11 mouse cellular contexts compared by ENCODE assay signal in the genomic region with DNA sequence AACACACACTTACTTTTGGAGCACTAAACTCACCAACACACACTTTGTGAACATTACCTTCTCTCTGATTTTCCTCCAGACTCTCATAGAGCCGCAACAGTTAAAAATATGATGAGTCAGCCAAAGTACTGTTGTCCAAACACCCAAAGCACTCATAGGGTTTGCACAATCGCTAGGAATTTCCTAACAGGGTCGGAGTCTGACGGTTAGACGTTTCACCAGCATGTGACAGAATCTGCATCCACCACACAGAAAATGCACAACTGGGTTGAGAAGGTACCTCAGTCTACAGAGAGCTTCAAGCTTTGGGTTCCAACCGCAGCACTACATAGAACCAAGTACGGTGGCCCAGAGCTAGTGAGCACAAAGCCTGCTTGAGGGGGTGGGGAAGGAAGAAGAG.
A peak's percentile ranks its signal among the peaks of the same experiment; 100 is the strongest.
DNase-seq lines count a peak whose midpoint lies in the region; ATAC-seq and TF ChIP-seq lines count a peak whose summit lies in the region.
"Had no signal": no experiment of that assay in that cellular context is flagged by ENCODE, and none has a peak within 500 bp of the region (broad histone marks: within the 10 kb centered on the region; RNA-seq: fewer than 3 reads in every experiment).

No protein-coding gene starts in this region.

- peak; percentile 71 for TF ChIP-seq EP300 in liver, postnatal 0 days (IDR thresholded peaks at IDR 0.05; ENCODE audit: low read depth)

- no peak overlapping the region for H3K4me2 ChIP-seq in liver, postnatal 0 days (ENCODE audit: low read depth, low read length)
- H3K4me2 ChIP-seq in midbrain, embryonic 15.5 days: no peak overlapping the region

- H3K27ac ChIP-seq in bone marrow macrophage, adult 2 months (ENCODE audit: insufficient read depth, low read depth, low read length): peak overlapping the region; percentile 100
- peak overlapping the region; percentile 13 for H3K27ac ChIP-seq in liver, postnatal 0 days (ENCODE audit: low read depth)
- no peak overlapping the region for H3K27ac ChIP-seq in midbrain, embryonic 15.5 days

- no peak for TF ChIP-seq POLR2A in bone marrow macrophage, adult 2 months (IDR thresholded peaks at IDR 0.05; ENCODE audit: borderline replicate concordance, low read depth, low read length)

- no peaks in the 10 kb centered on the region for H3K9me3 ChIP-seq in liver, postnatal 0 days (ENCODE audit: low read length)
- H3K9me3 ChIP-seq in midbrain, embryonic 15.5 days: no peaks in the 10 kb centered on the region

- H3K36me3 ChIP-seq in liver, postnatal 0 days (replicated peaks; ENCODE audit: insufficient read depth, low read length): no peaks in the 10 kb centered on the region
- H3K36me3 ChIP-seq in midbrain, embryonic 15.5 days (replicated peaks): no peaks in the 10 kb centered on the region

- peak; percentile 74 for ATAC-seq in liver, postnatal 0 days
- peak; percentile 74 for ATAC-seq in monocyte, adult 5-6 weeks (replicated peaks; ENCODE audit: insufficient number of reproducible peaks, low FRiP score, low TSS enrichment, poor library complexity, severe bottlenecking)
- no peak for ATAC-seq in midbrain, embryonic 15.5 days (replicated peaks)

- peak overlapping the region; percentile 35 for H3K4me3 ChIP-seq in bone marrow macrophage, adult 2 months (ENCODE audit: insufficient read depth, low read length)
- H3K4me3 ChIP-seq in liver, postnatal 0 days (ENCODE audit: low read depth, low read length): no peak overlapping the region
- H3K4me3 ChIP-seq in midbrain, embryonic 15.5 days: no peak overlapping the region

- peaks cover 74% of the 10 kb centered on the region for H3K4me1 ChIP-seq in bone marrow macrophage, adult 2 months (ENCODE audit: control insufficient read depth, insufficient read depth, low read length)
- peaks cover 16% of the 10 kb centered on the region; the same call in 1 of the 2 replicates for H3K4me1 ChIP-seq in liver, postnatal 0 days (ENCODE audit: insufficient read depth)
- H3K4me1 ChIP-seq in midbrain, embryonic 15.5 days: no peaks in the 10 kb centered on the region

- peak; percentile 91 for DNase-seq in NIH3T3 (ENCODE audit: low read depth)
- peak; percentile 57 for DNase-seq in liver, postnatal 0 days
- DNase-seq in left cerebral cortex, postnatal 4 days: no peak
- no peak for DNase-seq in left cerebral cortex, adult 18-20 months (ENCODE audit: low spot score in 2 of 2)
- DNase-seq: kidney, adult 18-20 months; layer of hippocampus, postnatal 36 days; right cerebral cortex, postnatal 4 days; thymus, adult 2 months had no signal

- intact Hi-C loops in left cerebral cortex, postnatal 4 days (cut with DNase I): no loop called here

- 29% methylated on average over 7 of the region's 7 CpGs for WGBS in liver, postnatal 0 days (ENCODE audit: insufficient replicate concordance)
- 93% methylated on average over 7 of the region's 7 CpGs for WGBS in midbrain, embryonic 15.5 days

- H3K27me3 ChIP-seq in liver, postnatal 0 days (ENCODE audit: insufficient read depth, low read length): no peaks in the 10 kb centered on the region
- no peaks in the 10 kb centered on the region for H3K27me3 ChIP-seq in midbrain, embryonic 15.5 days (replicated peaks)

- no peak for TF ChIP-seq CTCF in bone marrow macrophage, adult 2 months (IDR thresholded peaks at IDR 0.05; ENCODE audit: low read depth, low read length)
- TF ChIP-seq CTCF in liver, postnatal 0 days (IDR thresholded peaks at IDR 0.05; ENCODE audit: low read depth): no peak

- H3K9ac ChIP-seq in liver, postnatal 0 days (replicated peaks): no peak overlapping the region
- no peak overlapping the region for H3K9ac ChIP-seq in midbrain, embryonic 15.5 days

Comparison
In these comparisons a context has a peak if more than half of its experiments do, and no peak if none do; other contexts are left out.
1. DNase-seq: peak in NIH3T3 (single experiment) and liver, postnatal 0 days (single experiment); none in left cerebral cortex, postnatal 4 days (single experiment) and left cerebral cortex, adult 18-20 months (0 of 2).